Mouse (Mus musculus) kidney, adult 2 months (tissue): Measurements from ENCODE around the gene Rbm8a2.

Source experiments
- CTCF ChIP-seq: fragments of 200-500 bp; conservative IDR thresholded peaks from 2 replicates; pipeline ENCODE4 v1.5.1; 2011; ENCODE audit warnings: low read depth, mild to moderate bottlenecking, control low read depth, low read length, moderate library complexity, mixed read lengths; ENCODE audit not compliant: insufficient read depth, insufficient read length
- POLR2A ChIP-seq: fragments of 200-500 bp; IDR thresholded peaks from one replicate; pipeline ENCODE4 v1.6.1; 2011; ENCODE audit warnings: low read depth, low read length, control low read depth

- TF ChIP-seq CTCF = no peak
- no peak for TF ChIP-seq POLR2A
These were observed 8.2 kb downstream of the Rbm8a2 start for GRCm38 (mm10) chr1:175970710-175971109.
